Mouse (Mus musculus): ENCODE measurements around the gene Nav2.

Nav2 gene

DNA sequence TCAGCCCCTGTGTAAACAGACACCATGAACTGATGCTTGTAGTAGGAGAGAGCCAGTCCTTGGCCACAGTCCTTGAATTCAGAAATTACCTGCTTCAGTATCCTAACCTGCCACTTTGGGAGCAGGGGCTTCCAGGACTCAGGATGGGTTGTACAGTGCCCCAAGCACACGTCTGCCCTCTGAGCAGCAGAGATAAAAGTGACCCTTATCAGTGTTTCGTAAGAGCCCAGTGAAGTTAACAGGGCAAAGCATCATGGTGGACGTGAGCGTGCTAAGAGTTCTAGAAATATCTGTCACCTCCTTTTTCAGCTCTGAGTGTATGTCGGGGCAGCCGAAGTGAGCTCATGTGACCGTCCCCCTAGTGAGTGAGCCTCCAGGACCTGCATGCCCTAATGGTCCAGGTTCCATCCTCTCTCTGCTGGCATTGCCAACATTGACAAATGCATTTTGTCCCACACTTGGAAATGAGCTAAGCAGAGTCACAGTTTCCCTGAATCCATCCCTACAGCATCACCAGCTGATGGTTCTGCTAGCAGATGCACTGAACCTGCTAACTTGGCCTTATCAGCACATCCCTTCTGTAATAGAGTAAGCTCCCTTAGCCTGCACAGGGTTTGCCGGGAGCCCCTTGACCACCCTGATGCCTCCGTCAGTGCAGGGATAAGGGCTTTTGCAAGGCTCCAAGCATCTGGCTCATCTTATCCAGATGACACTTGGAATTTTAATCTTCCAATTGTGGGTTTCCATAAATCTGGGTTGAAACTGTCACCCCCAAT, 418.6 kb downstream of the Nav2 start:
- no peak for DNase-seq (ENCODE audit: low read depth, low spot score)

DNA sequence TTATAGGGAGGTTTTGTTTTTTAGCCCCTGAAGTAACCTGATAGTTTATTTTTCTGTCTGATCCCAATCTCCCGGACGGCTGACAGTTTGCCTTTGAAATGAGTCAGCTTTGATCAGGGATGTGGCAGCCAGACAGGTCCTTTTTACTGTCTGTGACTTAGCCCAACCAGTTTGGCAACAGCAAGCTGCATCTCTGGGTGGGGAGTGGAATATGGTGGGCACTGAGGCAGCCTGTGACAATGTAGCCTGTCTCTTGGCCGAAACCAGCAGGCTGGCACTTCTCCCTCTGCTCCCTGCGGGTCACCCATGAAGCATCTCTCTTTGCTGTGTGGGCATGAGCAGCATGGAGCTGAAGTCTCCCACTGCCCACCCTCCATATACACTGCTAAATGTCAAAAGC, 421.7 kb downstream of the Nav2 start:
- no peak for DNase-seq (ENCODE audit: low read depth, low spot score)

DNA sequence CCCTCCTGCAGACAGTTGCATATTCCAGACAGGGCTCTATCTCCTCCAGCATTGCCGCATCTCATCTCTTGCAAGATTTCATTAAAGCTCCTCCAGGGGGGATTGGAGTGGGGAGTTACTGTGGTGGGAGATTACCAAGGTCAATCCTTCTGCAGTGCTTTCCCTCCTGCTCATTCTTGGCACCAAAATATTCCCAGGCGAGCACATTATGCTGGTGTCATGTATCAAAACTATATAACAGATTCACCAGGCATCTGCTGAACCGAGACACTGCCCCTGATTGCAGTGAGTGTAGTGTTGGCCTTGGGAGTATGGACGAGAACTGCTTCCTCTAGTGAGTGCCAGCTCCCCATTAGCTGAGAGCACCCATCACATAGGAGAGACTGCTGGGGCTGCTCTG, 423.4 kb downstream of the Nav2 start:
- DNase-seq (ENCODE audit: low read depth, low spot score): no peak

DNA sequence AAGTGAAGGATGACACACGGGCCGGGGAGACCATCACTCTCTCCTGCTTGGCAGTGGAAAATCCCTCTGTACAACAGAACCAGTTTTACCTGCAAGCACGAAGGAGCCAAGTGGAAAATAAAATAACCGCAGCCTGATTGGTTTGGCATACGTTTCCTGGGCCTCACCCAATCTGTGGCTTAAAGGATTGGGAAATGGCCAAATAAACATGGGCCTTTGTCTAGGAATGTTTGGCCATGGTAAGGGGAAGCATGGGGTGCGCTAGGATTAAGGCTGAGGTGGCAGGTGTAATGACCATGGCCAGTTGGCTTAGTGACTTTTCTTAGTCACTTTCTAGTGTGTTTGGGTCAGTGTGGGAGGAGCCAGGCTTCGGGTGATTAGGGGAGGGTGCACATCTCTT, 424.1 kb downstream of the Nav2 start:
- no peak for DNase-seq (ENCODE audit: low read depth, low spot score)

DNA sequence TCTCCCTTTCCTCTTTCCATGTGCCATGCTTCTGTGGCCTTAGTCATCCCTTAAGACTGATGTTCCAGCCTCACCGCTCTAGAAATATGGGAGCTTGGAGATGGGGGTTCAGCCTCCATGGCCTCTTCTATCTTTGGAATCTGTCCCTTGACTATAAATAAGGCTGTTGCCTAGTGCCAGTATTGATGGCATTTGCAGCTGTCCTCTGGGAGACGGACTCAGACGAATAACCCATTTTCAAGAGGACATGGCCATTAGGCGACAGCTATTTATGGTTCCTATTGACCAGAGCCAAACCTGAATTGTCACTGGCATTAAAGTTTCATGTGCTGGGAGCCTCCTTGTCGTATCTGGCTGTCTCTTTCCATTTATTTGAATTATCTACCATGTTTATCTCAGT, 425.6 kb downstream of the Nav2 start:
- no peak for DNase-seq (ENCODE audit: low read depth, low spot score)

DNA sequence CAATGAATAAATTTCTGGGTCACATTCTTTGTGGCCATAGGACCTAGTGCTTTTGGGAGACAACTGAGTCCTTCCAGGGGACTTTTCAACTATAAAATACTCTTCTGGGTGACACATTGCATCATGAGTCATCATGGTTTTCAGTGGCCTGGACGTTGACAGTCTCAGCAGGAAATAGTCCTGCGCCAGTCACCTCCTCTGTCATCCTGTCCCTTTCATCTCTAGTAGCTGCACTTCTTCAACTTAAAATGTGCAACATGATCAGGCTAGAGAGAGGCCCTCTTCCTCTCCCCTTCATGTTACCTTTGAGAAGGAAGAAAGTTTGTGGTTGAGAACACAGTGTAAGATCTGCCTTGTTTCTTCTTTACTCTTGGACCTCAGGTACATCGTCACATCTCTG, 426.5 kb downstream of the Nav2 start:
- no peak for DNase-seq (ENCODE audit: low read depth, low spot score)

DNA sequence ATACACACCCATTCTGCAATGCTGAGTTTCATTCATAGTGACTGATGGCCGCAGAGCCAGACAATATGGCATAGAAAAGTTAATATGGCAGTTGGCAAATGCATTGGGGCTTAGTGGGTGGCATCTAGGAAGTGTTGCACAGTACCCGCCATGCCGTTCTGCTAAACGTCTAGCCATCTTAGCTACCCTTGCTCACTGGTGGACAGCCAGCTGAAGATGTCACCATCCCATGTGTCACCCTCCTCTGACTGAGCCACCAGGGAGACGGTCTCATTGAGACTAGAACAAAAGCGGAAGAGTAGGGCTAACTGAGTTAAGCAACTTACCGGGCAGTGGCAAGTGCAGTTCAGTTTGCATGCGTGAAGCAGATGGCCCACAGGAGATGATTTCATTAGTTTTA, 428.2 kb downstream of the Nav2 start:
- no peak for DNase-seq (ENCODE audit: low read depth, low spot score)

DNA sequence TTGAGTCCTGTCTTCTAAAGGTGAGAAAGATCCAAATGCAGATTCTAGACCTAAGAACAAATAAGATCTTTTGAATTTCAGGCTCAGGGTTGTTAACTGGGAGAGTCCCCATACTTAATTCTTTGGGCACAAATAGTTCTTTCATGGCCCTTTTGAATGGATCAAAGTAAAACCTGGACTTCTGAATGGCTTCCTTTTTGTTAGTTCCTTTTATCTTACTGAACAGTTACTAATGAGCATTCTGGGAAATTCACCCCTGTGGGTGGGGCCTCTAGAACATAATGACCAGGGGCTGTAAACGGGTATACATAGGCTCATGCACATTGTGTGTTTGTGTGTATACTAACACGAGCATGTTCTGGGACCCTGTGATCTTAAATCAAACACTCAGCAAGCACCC, 429.2 kb downstream of the Nav2 start:
- DNase-seq (ENCODE audit: low read depth, low spot score): no peak

DNA sequence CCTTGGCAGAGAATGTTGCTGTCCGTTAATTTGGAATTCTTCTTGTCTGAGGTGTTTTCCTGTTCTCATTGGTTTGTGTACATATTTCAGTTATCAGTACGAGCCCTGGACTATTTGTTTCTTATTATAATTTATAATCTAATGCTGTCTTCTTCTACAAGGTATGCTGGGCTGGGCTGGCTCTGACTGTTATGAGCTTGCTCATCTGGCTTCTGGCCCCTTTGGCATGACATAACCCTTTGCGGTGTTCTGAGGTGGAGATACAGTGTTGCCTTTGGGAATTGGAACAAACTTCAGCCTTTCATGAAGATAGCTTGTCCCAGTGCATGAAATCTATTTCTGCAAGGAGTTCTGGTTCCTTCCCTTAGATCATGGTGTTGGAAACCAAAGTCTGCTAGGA, 431.4 kb downstream of the Nav2 start:
- DNase-seq (ENCODE audit: low read depth, low spot score): no peak

DNA sequence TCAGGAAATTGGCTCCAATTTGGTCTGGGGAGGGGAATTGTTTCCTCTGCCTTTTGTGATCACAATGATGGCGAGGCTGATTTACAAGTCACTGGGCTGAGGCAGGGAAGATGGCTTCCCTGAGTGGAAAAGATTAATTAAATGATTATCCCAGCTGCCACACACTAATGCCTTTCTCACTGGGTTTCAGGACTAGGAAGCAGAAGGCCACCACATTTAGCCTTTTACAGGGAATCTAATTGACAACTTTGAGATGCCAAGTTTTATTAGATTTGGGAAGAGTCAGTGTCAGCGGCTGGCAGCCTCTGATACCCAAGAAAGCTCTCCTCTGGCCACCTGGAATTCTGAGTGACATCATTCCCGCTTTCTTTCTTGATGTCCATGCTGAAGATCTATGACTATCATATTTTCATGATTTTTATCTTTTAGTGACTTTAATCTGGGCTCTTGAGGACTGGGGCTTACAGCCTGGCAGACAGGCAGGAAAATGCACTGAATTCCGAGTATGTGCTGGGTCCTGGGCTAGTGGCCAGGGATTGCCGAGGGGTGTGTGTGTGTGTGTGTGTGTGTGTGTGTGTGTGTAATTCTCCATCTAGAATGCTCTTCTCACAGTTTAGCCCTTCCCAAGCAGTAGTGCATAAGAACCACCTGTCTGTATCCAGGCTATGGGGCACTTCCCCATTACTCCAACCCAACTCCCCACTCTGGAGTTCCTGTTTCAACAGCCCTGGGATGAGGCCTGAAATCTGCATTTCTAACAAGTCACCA, 432.8 kb downstream of the Nav2 start:
- DNase-seq (ENCODE audit: low read depth, low spot score): no peak

DNA sequence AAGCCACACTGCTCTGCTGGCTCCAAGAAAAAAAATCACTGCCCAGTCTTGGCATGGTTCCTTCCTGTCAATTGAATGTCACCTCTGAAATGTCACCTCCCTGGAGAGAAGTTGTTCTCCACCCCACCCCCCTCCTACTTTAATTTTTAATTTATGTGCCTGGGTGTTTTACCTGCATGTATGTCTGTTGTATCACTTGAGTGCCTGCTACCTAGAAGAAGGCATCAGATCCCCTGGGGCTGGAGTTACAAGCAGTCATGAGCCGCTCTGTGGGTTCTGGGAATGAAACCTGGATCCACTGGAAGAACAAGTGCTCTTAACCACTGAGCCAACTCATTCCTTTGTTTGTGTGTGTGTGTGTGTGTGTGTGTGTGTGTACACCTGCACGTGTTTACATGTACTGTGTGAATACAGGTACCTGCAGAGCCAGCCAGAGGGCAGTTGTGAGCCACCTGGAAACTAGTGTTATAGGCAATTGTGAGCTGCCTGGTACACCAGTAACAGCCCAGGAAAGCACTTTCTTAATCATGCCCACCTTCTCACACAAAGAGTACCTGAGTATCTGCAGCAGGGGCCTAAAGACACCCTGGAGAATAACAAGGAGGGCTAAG, 433.5 kb downstream of the Nav2 start:
- DNase-seq (ENCODE audit: low read depth, low spot score): no peak

DNA sequence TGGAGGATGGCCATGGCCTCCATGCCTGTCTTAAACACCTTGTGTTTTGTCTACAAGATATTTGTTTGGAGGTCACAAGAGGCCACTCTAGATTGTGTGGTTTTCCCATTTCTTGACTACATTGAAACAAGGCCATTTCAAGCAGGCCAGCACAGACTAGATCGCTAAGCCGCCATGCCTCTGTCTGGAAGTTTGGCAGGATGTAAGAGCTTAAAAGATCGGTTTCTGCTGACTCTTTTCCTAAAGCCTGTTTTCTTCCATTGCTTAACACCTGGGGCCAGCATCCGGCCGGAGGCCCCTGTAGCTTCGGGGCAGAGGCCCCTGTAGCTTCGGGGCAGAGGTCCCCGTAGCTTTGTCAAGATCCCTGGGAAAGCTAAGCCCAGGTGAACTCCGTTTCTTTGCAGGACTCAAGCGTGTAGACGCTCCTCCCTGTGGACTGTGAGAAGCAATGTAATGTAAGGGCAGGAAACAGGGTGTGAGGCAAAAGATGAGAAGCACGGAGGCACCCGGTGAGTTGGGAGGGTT, 434.1 kb downstream of the Nav2 start:
- no peak for DNase-seq (ENCODE audit: low read depth, low spot score)

DNA sequence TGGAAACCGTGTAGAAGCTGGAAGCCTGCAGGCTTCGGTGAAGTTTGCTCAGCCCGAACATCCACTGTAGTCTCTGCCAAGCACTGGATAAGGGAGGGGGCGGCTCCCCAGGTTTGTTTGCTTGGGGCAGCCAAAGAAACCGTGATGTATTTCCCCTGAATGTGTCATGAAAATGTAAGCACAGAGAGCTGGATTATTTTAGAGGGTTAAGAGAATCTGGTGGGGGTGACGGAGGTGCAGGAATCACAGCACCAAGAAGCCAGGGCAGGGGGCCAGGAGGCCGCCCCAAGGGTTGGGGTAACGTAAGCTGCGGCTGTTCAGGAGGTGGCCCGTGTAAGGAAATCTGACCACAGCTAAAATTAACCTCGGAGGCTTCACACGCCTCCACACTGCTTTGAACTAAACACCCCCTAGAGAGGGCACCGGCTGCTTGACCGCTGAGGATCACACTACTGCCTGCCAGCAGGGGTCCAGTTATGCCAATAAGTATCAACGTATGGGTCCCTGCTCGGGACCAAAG, 434.6 kb downstream of the Nav2 start:
- DNase-seq (ENCODE audit: low read depth, low spot score): no peak

DNA sequence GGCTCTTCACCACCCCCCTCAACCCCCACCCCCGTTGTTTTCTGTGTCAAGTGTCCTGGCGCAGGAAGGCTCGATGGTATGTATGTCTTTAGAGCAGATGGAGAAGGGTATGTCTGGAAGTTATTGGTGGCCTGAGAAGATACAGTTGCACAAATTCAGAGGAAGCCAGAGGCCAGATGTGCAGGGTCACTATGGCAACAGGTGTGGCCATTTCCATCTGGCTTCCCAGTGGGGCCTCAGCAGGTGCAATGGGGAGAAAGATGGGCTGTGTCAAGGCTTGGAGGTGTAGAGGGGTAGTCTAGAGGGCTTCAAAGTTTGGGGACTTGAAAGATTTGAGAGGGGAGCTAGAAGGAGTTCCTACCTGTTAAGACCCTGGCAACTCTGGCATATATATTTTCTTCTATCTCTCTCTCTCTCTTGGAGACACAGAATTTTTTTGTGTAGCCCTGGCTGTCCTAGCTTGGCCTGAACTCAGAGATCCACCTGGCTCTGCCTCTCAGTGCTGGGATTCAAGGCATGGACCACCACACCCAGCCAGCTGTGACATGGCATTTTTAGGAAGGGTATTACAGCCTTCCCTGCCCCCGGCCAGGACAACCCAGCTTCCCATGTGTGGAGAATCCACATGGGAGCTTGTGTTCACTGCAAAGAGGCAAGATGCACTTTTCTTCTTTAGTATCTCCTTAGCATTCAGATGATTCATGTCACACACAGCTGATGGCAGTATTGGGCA, 435.4 kb downstream of the Nav2 start:
- DNase-seq (ENCODE audit: low read depth, low spot score): no peak

DNA sequence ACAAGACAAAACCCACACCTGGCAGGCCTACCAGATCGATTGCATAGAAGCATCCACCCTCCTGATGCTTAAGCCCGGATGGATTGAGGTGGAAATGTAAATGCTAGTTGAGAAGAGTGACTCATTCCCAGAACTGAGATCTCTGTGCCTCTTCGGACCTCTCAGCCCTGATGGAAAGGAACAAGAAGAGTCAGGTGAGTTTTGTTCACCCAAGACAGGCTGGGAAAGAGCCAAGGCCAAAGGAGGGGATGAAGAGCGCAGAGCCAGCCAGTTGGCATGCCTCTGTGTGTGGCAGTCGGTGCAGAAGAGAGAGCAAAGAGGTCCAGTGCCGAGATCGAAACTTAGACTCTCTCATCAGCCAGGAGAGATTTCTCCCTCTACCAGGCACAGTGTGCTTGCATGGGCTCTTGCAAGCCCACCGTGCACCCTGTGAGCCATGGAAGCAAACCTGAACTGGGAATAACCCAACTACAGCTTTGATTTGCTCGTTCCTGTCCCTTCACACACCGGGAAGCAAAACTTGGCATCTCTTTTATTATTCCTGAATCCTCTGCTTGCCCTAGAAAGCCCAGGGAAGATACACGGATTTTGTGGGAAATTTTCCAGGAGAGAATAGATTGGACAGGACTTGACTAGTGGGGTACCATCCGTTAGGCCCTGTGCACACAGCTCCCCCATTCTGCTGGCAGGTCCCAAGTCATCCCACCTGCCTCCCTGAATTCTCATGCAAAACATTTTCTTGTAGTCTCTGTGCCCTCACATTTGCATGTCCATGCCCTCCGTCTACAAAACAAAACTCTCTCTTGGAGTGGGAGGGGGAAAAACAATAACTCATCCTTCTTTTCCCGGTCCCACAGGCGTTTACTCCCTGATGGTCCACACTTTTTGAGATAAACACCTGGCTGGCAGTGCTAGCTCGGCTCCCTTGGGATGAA, 439.1 kb downstream of the Nav2 start:
- no peak for DNase-seq (ENCODE audit: low read depth, low spot score)

DNA sequence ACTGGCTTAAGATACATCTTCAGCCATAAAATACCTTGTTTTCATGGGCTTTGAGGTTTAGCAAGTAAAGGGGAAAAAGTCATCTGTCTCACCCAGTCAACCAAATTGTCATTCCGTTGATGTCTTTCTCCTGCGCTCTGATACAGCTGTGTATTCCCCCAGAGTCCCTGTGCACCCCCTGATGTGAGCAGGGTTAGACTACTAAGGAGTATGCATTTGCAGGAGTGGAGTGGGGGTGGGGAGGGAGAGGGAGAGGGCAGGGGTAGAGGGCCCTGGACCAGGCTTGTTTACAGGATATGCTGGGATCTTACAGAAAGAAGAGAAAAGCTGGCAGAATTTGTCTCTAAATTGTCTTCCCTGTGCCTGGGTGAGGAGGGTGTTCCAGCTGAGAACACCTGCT, 440.1 kb downstream of the Nav2 start:
- DNase-seq (ENCODE audit: low read depth, low spot score): no peak

DNA sequence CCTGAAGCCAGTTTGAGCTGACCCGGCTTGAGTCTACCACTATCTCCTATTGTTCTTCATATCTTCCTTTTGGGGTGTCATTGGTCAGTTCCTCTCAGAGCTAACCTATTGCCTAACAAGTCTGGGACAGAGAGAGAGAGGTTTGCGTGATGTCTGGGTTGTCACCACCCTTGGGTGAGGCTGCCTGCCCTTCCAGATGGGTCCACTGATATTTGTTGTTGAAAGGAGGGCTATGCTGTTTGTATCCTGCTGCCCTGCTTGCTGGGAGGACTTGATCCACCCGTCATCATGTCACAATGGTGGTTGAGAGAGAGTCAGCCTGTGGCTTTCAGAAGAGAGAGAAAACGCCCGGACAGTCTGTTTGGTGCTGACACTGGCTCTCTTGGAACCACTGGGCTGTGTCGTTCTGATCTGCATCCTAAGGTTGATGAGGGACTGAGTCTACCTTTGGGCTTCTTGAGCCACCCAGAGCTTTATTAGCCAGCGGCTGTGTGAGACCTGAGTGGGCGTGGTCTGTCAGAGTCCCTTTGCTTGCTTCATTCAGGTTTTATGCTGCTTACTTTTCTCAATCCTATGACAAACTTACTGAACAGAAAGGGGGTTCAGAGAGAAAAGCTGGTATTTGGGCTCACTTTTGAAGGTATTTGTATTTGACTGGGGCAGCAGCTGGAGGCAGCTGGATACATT, 441.9 kb downstream of the Nav2 start:
- no peak for DNase-seq (ENCODE audit: low read depth, low spot score)

DNA sequence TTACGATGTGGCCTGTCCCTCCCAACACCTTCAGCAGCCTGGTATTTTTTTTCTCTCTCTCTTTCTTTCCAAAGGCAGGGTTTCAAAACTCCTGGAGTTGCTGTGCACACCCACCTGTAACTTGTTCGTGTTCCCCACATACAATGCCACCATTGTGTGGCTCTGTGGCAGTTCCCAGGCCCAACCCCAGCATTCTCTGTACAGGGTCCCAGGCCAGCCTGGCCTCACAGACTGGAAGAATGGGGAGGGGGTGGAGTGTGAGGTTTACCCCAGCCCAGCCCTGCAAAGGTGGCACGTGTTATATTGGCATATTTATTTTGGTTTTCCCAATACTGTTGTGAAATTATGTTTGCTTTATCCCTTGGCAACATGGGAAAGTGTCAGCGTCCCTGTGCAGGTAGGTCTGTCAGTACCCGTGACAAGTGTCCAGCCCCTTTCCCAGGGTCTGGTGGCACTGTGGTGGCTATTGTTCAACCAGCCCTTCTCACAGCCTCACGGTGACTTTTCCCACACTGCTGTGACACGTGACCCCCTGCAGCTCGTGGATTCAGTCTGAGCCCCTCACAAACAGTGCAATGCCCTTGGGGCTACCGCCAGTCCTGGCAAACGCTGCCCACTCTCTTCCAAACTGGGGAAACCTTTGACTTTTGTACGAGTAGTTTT, 443.2 kb downstream of the Nav2 start:
- no peak for DNase-seq (ENCODE audit: low read depth, low spot score)

DNA sequence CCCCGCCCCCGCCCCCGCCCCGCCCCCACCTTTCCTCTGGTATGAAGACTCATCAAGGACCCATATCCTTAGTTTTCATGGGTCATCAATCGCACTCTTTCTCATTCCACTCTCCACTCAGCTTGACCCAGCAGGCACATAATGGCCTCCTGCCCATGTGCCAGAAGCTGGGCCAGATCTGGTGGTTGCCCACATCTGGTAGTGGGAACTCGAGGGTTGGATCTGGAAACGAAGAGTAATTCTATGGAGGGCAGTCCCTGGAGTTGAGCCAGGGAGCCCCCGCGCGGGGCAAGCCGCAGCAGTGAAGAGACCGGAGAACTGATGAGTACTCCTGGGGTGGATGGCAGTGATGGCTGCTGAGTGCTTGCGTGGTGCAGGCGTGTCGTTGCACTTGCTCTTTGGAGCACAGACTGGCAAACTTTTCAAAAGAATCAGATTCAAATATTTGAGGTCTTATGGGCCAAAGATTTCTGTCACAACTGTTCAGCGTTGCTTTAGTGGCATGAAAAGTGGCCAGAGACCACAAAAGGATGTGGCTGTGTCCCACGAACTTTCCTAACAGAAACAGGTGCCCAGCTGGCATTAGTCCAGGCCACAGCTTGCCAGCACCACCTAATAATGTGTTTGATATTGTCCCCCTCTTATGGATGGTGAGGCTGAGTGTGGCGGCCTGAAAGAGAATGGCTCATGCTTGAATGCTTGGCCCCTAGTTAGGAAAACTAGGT, 449.1 kb downstream of the Nav2 start:
- no peak for DNase-seq (ENCODE audit: low read depth, low spot score)
